Mouse (Mus musculus) right cerebral cortex, adult 18-20 months (tissue): ENCODE results near the gene Msh5.
"Not testable (repeated sequence)": the region's sequence is repeated elsewhere in the genome, so short reads cannot be mapped to it uniquely, and the experiment has no call there.

Source experiments
- DNase-seq: peaks from one replicate; pipeline ENCODE4 v3.0.0; 2022; ENCODE audit warnings: mixed read lengths

The Msh5 gene

DNA sequence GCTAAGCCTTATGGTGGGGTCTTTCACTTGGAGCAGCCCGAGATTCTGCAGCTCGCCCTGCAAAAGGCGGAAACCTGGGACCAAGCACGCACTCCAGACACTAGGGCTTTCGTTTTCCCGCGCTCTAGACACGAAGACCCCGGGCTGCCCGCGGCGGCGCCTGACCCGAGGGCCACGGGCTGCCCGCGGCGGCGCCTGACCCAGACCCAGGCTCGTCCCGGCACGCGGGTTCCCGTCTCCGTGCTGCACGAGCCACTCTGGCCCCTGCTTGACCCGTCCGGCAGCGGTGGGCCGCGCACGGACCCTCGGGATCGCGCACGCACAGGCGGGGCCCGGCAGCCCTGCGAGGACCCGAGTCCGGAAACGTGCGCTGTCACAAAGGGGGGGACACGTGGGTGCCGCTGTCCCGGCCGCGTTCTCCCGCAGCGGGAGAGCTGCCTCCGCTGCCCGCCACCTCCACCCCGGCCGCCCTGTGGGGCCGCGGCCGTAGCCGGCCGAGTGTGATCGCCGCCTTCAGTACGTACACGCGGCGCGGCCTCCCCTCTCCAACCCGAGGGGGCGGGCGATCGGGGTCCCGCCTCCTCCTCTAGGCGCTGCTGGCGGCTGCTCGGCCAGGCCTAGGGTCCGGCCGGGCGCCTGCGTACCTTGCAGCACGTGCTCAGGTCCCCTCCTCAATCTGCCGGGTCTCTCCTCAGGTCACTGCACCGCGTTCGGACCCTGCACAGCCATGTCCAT, 45.7 kb downstream of the Msh5 start, which contains the start of gene Vars:
Gene Vars, plus strand, starts transcription at position 271 of the 735 bp plus-strand sequence.
- peak; percentile 79 for DNase-seq

DNA sequence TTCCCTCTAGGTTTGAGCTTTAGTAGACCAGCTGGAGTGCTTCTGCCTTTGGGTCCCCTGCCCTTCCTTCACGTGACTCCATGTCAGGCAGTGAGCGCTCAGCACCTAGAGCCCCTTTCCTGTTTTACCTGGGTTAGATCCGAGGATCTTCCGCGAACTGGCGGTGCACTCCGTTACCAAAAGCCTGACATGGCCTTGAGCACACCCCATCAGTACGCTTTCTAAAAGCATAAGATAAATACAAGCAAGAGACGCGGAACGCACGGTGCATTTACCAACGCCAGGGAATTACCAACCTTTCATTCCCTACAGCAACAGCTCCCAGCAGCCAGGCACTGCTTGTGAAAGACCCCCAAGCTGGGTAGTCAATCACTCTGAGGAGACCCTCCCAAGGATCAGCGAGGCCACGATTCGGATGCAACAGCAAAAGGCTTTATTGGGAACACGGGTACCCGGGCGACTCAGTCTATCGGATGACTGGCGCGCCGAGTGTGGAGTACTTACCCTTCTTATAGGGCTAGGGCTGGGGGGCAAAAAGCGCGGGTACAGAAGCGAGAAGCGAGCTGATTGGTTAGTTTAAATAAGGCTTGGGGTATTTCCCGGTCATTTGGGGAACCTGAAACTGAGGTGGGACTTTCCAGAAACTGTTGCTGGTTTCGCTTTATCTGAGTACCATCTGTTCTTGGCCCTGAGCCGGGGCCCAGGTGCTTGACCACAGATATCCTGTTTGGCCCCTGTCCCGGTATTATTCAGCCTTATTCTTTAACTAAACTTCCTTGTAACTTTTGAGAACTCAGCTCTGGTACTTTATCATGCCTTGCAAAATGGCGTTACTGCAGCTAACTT, 46.5 kb downstream of the Msh5 start:
- DNase-seq, result not testable (repeated sequence)

DNA sequence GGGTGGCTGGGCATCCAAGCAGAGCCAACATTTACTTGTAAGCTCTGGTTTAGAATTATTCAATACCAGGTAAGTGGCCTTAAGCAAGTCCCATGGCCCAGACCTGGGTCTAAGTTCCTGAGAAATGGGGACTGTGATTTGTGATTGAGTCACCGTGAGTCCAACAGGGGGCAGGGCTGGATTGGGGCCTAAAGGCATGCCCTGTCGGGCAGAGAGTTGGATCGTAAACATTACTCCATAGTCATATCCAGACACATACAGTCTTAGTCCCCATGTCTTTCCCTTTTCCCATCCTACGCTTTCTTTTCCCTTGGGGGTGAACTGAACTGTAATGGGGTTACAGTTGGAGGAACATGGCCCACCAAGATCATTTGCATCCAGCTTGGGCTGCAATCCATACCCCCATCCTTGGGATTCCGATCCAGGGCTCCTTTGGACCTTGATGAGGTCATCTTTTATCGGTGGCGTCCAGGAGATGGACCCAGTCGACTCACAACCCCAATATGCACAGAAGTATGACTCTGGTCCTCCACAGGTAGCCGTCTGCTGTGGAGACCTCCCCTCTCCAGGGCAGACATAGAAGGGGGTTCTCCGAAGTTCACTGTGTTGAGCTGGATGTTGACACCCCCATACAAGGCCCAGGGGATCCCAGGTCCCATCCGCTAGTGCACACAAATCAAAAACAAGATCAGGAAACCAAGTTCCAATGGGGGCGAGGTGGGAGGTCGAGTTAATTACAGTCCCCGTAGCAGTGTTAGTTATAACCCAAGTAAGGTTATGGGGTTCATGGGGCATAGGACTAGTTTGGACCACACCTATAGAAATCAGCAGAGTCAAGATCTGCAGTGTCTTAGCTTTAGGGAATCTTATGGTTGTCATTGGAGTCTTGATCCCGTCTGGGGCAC, 47.8 kb downstream of the Msh5 start:
- no peak for DNase-seq

DNA sequence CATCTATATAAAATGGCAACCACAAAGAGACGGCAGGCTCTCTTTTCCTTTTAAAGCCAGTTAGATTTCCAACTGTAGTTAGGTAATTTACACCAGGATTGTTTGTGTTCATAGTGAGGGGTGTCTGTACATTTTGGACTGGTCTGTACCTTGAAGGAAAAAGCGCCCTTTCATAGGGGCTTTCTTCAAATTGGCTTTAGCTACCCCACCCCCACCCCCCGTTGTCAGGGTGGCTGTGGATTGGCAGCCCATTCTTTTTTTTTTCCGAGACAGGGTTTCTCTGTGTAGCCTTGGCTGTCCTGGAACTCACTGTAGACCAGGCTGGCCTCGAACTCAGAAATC, 49.4 kb downstream of the Msh5 start:
- DNase-seq, result no peak

DNA sequence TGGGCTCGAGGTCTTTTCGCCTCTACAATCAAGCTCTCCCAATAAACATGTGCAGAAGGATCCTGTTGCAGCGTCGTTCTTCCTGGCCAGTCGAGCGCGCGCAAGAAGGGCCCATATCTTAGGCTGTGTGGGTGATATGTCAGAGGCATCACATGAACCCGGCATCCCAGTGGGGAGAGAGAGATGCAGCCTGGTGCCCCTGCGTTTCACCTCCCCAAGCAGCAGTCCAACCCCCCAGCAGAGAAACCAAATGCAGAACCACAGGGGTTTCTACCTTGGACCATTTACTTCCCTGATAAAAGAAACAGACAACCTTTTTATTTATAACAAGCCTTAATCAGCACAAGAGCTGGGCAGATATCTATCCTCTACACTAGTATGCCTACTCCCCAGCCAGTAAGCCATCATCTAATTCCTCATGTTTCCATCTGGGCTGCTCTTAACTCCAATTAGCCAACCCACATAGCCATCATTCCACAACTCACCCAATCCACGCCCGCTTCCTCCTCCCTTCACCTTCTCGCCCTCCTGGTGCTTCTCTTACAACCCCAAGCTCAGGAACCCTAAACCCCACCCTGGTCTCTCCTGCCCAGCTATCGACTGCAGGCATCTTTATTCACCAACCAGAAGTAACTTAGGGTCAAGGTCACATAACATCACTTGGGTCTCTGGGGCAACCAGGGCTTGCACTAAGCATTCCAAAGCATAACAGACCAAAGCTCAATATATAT, 50.0 kb downstream of the Msh5 start:
- no peak for DNase-seq

DNA sequence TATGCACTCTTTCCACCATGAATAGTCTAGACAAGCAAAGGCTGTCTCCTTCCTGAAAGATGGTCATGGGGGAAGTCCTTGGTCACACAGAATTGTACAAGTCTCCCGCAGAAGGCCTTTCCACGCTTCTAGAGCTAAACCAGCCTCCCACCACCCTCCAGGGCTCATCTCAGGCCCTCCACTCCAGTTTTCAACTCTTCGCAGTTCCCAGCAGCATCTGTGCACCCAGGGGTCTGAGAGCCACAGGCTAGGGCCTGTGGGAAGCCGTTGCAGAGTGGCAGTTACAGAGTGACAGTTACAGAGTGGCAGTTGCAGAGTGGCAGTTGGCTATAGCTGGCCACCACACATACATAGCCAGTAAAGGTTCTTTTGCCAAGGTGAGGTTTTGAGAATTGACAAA, 50.6 kb downstream of the Msh5 start:
- not testable (repeated sequence) for DNase-seq

DNA sequence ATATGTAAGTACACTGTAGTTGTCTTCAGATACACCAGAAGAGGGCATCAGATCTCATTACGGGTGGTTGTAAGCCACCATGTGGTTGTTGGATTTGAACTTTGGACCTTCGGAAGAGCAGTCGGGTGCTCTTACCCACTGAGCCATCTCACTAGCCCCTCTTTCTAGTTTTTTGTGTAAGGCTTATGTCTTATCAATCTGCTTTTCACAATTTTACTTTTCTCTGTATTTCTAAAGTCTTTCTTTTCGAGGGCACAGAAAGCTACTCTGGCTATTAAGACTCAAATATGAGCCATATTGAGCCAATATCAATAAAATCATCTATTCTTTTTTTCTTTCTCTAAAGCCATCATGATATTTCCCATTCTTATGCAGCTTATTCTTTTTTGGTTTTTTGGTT, 51.4 kb downstream of the Msh5 start:
- not testable (repeated sequence) for DNase-seq

DNA sequence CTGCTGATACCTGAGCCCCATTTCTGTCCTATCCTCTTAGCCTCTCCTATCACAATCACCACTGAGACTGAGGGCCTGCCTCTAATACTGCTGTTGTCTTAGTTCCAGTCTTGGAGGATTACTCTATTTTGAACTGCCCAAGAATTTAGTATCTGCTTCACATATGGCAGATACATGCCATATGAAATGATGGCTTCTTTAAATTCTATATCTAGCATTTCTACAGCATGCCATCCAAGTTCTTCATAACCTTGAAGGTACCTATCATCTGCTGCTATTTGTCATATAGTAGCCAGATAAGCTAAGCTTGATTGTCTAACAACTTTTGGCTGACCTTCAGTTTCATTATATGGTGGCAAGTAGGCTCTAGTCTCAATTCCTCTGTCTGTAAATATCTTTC, 51.8 kb downstream of the Msh5 start:
- DNase-seq, result no peak

DNA sequence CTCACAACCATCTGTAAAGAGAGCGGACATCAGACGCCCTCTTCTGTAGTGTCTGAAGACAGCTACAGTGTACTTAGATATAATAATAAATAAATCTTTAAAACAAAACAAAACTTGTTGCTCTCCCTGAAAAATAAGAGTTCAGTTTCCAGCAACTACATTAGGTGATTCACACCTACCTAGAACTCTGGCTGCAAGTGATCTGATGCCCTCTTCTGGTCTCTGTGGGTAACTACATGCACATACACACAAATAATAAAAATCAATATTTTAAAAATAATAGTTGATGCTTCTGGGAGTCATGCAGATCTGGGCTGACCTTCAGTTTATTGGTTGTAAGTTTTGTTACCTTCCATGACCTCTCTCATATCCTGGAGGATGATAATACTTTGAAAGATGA, 62.3 kb downstream of the Msh5 start:
- DNase-seq, result no peak

DNA sequence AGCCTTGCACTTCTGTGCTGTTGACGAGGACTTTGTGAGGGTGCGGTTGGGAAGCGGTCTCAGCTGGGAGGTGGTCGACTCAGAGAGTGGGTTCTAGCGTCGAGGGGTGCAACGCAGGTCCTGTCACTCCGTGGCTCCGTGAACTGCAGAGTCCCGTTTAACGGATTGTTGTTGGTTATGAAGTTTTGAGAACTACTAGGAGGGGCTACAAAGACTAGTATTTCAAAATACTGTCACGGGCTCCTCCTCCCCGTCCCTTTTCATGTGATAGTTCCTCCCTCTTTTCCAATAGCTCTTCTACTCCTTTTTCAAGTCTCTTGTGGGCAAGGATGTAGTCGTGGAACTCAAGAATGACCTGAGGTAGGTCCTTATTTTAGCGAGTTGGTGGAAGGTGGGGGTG, 64.2 kb downstream of the Msh5 start:
- DNase-seq, result no peak

DNA sequence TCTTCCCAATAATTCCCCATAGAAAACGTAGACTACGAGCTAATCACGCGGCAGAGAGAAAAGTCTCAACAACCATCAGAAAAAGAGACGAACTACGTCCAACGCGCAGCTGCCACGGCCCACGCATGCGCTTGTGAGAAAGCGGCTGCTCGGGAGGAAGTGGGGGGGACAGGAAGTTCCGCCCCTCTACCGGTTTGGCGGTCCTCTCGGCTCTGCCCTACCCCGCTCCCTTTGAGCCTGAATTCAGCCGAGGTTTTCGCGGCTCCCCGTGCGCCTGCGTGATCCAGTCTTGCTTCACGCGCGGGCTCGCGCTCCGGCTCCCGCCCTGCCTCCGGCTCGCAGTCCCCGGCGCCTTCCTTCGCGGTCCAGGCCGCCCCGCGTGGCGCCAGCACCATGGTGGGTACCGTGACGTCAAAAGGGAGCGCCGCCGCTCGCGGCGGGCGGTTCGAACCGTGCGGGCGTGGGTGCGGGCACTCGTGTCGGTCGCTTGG, 64.8 kb downstream of the Msh5 start, which contains the start of gene Lsm2:
Gene Lsm2, plus strand, starts transcription at position 173 of the 491 bp plus-strand sequence.
- DNase-seq, result peak; percentile 94

DNA sequence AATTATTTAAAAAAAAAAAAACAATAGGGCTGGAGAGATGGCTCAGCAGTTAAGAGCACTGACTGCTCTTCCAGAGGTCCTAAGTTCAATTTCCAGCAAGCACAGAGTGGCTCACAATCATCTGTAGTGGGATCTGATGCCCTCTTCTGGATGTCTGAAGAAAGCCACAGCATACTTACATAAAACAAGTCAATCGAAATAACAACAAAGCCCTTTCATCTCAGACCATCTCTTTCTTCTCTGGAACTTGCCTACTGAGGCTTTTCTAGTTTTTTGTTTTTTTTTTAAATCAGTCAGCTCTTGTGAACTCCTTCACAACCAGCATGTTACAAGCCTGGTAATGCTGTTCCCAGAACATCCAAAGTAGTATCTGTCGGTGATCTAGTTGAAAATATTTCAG, 65.9 kb downstream of the Msh5 start:
- peak; percentile 37 for DNase-seq

DNA sequence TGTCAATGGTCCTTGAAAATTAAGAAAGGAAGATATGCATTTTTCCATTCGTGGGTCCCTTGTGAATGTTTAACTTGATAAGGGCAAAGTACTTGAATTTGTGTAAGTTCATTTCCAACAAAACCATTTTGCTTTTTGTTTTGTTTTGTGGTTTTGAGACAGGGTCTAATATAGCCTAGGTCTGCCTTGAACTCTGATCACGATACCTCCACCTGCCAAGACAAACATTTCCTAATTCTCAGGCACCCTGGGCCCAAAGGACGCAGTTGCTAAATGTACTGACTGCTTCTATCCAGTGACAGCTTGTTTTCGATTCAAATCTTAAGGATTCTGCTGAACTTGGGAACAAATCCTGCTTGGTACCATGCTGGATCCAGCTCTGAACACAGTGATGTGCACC, 66.9 kb downstream of the Msh5 start:
- DNase-seq, result no peak
